In the genomic region with DNA sequence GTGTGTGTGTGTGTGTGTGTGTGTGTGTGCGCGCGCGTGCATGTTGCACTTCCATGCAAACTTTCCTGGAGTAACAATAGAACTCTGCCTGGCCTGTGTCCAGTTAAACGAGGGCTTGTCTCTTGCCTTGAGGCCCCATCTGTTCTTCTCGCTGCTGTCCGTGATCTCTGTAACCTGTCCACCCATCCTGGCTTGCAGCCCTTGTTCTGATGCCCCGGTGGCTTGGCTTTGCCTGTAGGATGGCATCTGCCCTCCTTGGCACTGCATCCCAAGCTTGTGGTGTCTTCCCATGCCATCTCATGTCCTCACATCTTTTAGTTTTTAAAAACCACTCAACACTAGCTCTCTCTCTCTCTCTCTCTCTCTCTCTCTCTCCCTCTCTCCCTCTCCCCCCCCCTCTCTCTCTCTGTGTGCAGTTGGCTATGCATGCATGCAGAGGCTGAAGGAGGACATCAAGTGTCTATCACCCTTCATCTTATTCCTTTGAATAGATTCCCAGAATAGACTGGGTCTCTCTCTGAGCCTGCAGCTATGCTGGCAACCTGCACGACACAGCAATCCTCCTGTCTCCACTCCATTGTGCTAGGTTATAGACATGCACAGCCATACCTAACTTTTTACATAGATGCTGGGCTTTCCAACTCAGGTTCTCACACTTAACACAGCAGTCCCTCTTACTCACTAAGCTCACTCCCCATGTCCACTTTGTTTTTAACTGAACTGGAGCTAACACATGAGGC, we compare ENCODE assay signal across 13 mouse cellular contexts.
"Had no signal": no experiment of that assay in that cellular context is flagged by ENCODE, and none has a peak within 500 bp of the region (broad histone marks: within the 10 kb centered on the region; RNA-seq: fewer than 3 reads in every experiment).

No protein-coding gene starts in this region.

- H3K27me3 ChIP-seq: limb, embryonic 13.5 days; midbrain, embryonic 12.5 days; neural tube, embryonic 15.5 days had no signal

- H3K9me3 ChIP-seq: limb, embryonic 13.5 days; midbrain, embryonic 12.5 days; neural tube, embryonic 15.5 days had no signal

- H3K4me1 ChIP-seq: midbrain, embryonic 12.5 days; neural tube, embryonic 15.5 days had no signal

- H3K9ac ChIP-seq: limb, embryonic 13.5 days; liver, embryonic 14.5 days; midbrain, embryonic 12.5 days; neural tube, embryonic 15.5 days had no signal

- H3K4me2 ChIP-seq: limb, embryonic 13.5 days; midbrain, embryonic 12.5 days; neural tube, embryonic 15.5 days had no signal

- DNase-seq: kidney, postnatal 14 days; layer of hippocampus, adult 9-11 months; layer of hippocampus, postnatal 36 days; lung, adult 18-20 months; right cerebral cortex, postnatal 4 days; spleen, adult 18-20 months; thymus, adult 18-20 months; thymus, postnatal 14 days had no signal

- H3K27ac ChIP-seq: limb, embryonic 13.5 days; liver, embryonic 14.5 days; midbrain, embryonic 12.5 days; neural tube, embryonic 15.5 days had no signal

- H3K36me3 ChIP-seq: limb, embryonic 13.5 days; midbrain, embryonic 12.5 days; neural tube, embryonic 15.5 days had no signal

- H3K4me3 ChIP-seq: limb, embryonic 13.5 days; midbrain, embryonic 12.5 days; myocyte; neural tube, embryonic 15.5 days had no signal
